Mouse (Mus musculus): ENCODE data around the gene Eif4e2.
A peak's percentile ranks its signal among the peaks of the same experiment; 100 is the strongest.

Eif4e2 gene

DNA sequence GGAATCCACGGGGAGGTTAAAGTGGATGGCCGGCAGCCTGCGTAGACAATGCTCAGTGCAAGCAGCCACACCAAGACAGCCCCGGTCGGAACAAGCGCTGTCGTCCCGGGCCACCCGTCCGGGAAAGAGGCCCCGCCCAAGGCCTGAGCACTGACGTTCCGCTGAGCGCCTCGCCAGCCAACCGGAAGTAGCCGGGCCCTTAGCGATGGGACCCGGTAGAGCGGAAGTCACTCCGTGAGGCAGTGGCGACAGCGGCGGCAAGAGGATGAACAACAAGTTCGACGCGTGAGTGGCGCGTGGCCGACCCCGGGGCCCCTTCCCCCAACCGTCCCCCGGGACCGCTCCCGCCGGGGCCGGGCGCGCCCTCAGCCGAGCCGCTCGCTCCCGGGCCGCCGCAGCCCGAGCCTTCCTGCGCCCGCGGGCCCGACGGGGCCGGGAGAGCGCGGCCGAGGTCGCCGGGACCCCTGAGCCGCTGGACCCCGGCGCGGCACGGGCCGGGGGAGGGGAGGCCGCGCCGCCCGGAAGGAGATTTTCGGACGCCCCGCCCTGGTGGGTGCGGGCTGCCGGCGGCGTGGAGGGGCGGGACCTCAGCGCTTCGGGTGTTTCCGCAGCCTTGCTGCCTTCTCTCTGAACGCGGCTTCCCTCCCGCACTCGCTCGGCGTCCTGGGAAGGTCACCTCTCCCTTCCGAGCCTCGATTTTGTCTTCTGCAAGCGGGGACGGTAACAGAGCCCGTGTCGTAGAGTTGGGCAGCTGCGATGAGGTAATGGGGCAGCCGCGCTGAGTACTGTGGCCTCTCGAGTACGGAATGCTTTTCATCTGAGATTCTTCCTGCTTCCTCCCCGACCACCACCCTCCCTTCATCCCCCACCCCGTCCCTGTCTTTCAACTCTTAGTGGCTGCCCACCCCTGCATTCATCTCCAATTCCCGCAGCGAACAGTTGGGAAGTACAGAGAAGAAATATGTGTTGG, at the start of gene Eif4e2:
Gene Eif4e2, plus strand, starts transcription at position 180 of the 970 bp plus-strand sequence.
- peak; percentile 89 for DNase-seq (ENCODE audit: low read depth, low spot score)

- DNase-seq (ENCODE audit: low read depth, low spot score), result no peak
These were observed 49.4 kb upstream of the Eif4e2 start for GRCm38 (mm10) chr1:87164164-87164795.

DNA sequence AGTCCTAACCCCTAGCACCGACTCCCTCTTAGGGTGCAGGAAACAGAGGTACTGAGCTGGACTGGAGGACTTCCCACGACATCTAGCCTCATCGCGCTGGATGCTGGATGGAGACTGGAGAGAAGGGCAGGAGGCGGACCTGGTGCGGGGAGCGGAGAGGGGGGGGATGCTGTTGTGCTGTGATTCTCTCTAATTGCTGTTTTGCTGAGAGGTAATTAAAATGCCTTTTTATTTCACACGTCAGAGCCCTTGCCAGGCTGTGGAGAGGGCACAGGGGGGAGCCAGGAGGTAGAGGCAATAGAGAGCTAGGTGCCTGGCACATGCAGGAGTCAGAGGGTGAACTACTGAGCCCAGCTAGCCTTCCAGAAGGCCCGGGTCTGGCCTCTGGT, 48.9 kb upstream of the Eif4e2 start:
- DNase-seq (ENCODE audit: low read depth, low spot score), result no peak

DNA sequence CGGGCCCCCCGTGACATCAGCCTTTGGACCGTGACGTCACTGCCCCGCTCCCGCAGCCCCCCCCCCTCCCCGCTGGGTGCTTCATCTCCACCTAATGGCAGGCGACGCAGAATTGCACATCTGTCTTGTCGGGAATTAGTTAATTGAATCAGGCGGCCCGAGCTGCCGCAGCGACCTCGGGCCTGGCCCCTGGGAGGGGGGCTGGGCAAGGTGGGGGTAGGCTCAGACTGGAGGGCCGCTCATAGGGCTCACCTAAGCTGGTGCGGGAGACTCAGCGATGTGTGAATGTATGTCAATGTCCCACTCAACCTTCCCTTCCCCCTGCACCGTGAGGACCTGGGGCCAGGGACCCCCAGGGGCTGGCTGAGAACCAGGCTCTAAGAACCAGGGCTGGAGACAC, 43.3 kb upstream of the Eif4e2 start:
- no peak for DNase-seq (ENCODE audit: low read depth, low spot score)

DNA sequence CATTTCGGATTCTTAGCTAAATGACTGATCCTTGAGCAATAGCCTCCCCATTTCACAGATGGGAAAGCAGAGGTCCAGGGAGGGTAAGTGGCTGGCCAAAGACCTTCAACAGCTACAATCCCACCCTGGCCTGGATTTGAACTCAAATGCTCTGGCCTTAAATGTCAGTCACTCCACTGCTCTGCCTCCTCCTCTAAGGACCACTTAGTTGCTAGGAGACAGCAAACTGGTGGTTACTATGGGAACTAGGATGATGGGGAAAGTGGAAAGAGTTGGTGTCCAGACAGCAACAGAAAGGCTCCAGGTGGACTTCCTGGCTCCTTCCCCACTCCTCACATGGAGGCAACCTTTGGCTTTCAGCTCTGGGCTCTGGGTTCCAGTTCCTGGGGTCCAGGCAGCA, 42.4 kb upstream of the Eif4e2 start:
- DNase-seq (ENCODE audit: low read depth, low spot score), result no peak

DNA sequence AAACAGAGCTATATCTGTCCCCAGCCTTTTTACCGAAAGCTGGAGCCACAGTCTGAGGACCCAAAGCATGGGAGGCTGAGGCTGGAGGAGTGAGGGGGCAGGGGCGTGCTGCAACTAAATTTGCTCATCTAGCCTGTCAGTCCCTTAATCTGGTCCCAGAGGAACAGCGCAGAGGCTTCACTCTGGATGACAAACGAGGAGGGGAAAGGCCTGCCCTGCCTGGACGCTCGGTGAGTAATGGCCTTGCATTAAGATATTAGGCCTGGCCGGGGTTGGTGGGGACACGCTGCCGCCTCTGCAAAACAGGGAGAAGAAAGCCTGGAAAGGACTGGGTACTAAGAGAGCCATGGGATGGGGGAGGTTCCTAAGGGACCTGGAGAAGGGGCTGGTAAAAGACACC, 41.4 kb upstream of the Eif4e2 start:
- no peak for DNase-seq (ENCODE audit: low read depth, low spot score)

GRCm38 (mm10) chr1:87174006-87174955, 39.4 kb upstream of the Eif4e2 start:
- peak; percentile 62 for DNase-seq (ENCODE audit: low read depth, low spot score)

- DNase-seq (ENCODE audit: low read depth, low spot score), result peak; percentile 61
These were observed 37.8 kb upstream of the Eif4e2 start for GRCm38 (mm10) chr1:87175852-87176292.

DNA sequence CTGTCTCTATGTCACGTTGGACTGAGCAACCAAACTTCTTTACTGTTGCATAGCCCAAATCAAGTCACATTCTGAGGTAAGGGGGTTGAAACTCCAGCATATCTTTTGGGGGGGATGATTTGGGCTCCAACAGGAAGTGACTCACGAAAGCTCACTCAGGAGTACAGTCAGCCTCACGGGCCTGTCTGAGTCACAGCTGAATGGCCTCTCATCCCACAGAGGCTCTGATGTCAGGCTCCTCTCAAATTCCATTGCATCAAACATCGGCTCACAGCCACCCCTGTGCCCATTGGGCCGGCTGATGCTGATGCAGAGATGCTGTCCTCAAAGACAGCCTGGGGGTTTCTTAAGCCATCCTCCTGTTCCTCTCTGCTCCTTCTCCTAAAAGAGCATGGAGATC, 32.8 kb upstream of the Eif4e2 start:
- no peak for DNase-seq (ENCODE audit: low read depth, low spot score)

DNA sequence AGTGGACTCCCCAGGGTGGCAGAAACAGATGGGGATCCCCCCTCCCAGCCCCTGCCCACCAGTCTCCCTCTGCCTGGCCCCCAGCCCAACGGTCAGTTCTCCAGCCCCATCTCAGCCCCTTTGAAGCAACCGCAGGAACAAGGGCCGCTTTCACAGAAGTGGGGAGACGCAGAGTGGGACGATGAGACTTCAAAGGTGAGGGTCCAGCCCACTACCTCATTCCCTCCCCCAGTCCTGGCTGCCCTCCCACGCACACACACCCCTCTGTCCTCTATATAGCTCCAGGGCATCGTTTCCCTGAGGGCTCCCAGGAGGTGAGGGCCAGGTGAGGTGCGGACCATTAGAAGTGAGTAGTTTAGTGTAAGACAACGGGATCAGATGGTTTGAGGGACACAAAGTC, 30.7 kb upstream of the Eif4e2 start, which contains the start of gene Prss56:
Gene Prss56, plus strand, starts transcription at position 301 of the 400 bp plus-strand sequence.
- no peak for DNase-seq (ENCODE audit: low read depth, low spot score)

GRCm38 (mm10) chr1:87183998-87184750, 29.5 kb upstream of the Eif4e2 start:
- no peak for DNase-seq (ENCODE audit: low read depth, low spot score)

- peak; percentile 80 for DNase-seq (ENCODE audit: low read depth, low spot score)
These were observed 29.0 kb upstream of the Eif4e2 start for GRCm38 (mm10) chr1:87184751-87185139.

- no peak for DNase-seq (ENCODE audit: low read depth, low spot score)
These were observed 28.2 kb upstream of the Eif4e2 start for GRCm38 (mm10) chr1:87185526-87185925.

DNA sequence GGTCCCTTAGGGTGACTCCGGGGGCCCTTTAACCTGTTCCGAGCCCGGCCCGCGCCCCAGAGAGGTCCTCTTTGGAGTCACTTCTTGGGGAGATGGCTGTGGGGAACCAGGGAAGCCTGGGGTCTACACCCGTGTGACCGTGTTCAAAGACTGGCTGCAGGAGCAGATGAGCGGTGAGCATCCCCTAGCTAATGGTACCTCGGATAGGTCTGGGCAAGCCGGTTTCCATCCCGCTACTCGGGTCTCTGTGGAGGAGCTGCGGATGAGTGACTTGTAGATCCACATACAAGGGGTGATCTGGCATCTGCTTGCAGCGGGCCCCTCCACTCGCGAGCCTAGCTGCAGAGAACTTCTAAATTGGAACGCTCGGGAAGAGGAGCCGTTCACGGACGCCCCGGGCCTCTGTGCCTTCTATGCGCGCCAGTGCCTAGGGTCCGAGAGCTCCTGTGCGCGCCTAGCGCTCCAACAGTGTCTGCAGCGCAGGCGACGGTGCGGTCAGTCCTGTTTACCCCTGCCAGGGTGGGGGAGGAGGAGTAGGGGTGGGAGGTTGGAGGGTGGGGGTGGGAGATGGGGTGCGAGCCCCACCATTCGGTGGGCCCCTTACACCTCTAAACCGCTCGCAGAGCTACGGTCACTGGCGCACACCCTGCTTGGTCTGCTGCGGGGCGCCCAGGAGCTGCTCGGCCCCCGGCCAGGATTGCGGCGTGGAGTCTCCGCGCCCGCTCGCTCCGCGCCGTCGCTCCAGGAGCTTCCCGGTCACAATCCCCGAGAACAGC, 27.3 kb upstream of the Eif4e2 start:
- DNase-seq (ENCODE audit: low read depth, low spot score), result no peak

DNA sequence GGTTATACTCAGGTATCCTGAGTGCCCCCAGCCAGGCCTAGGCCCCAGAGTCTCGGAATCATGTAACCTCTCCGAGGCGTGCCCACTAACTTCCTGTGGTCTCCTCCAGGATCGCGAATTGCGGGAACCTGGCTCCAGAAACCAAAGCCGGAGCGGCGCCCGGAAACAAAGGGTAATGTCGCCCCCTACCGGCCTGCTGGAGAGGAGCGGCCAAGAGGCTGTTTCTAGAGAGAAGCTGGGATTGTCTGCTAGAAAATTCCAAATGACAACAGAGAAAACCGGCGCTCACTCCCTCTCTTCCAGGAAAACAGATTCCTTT, 26.7 kb upstream of the Eif4e2 start:
- DNase-seq (ENCODE audit: low read depth, low spot score), result peak; percentile 72

DNA sequence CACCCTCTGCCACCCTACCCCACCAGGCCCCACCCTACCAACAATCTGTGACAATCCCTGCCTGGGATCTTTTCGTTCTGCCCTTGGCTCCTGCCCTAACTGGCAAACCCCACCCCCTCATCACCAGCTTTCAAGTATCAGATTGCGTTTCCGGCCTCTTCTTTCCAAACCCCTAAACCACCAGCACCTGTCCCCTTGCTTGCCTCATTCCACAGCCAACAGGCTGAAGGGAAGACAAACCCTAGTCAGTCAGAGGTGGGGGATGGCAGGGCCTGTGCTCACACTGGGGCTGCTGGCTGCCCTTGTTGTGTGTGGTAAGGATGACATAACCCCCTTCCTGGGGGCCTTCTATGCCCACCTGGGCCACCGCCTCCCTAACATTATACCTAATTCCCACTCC, 23.3 kb upstream of the Eif4e2 start, which contains the start of gene Chrnd:
Gene Chrnd, plus strand, starts transcription at position 179 of the 400 bp plus-strand sequence.
- DNase-seq (ENCODE audit: low read depth, low spot score), result no peak

DNA sequence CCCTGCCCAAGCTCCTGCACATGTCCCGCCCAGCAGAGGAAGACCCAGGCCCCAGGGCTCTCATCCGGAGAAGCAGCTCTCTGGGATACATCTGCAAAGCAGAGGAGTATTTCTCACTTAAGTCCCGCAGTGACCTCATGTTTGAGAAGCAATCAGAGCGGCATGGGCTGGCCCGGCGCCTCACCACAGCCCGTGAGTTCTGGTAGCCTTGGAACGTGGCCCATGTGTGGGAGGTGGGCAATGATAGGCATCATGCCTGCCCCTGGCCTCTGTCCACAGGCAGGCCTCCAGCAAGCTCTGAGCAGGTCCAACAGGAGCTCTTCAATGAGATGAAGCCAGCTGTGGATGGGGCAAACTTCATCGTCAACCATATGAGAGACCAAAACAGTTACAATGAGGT, 16.4 kb upstream of the Eif4e2 start:
- DNase-seq (ENCODE audit: low read depth, low spot score), result no peak

DNA sequence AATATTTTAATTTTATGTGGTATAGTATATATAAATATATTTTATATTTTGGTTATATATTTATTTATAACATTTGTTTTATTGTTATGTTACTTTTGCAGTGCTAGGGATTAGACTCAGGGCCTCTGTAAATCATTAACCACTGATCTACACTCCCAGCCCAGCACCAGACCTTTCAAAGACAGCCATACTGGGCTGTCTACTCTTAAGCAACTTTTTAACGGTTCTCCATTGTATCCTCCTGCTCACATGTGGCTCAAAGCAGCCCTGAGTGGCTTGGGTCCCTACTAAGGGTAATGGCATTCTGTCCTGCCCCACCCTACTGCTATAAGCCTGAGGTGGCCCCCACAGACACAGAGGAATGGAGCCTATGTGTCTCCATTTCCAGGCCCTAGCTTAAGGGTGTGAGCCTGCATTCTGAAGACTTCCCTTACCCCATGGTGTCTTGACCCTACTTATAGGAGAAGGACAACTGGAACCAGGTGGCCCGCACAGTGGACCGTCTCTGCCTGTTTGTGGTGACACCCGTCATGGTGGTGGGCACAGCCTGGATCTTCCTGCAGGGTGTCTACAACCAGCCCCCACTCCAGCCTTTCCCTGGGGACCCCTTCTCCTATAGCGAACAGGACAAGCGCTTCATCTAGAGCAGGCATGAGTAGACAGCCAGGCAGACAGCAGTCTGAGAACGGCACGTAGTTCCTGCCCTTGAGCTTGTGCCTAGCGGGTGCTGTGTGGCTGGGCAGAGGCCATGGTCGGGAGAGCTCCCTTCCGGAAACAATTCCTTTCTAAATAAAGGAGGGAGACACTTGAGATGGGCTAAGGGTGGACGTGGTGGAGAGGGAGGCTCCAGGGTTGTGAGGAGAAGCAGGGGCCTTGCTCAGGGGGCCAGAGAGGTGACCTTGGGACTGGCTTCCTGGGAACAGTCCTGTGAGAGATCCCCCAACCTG, 15.3 kb upstream of the Eif4e2 start:
- DNase-seq (ENCODE audit: low read depth, low spot score), result no peak

- DNase-seq (ENCODE audit: low read depth, low spot score), result no peak
These were observed 12.9 kb upstream of the Eif4e2 start for GRCm38 (mm10) chr1:87200811-87201210.

Measured in retina, postnatal 7 days (tissue).